ENCODE assay signal across 11 mouse cellular contexts in genomic region chr2:76248242-76248641, GRCm38 (mm10).
"Had no signal": no experiment of that assay in that cellular context is flagged by ENCODE, and none has a peak within 500 bp of the region (broad histone marks: within the 10 kb centered on the region; RNA-seq: fewer than 3 reads in every experiment).

No protein-coding gene starts in this region.

- H3K9ac ChIP-seq: liver, embryonic 13.5 days had no signal

- DNase-seq: kidney, adult 8-10 months; kidney, postnatal 36 days; left cerebral cortex, postnatal 4 days; liver, embryonic 13.5 days; lung, adult 2 months; lung, postnatal 14 days; lung, postnatal 4 days; midbrain, embryonic 14.5 days; thymus, postnatal 25 days had no signal

- H3K4me2 ChIP-seq: liver, embryonic 13.5 days; midbrain, embryonic 11.5 days had no signal

- H3K27ac ChIP-seq: liver, embryonic 13.5 days had no signal

- H3K27me3 ChIP-seq: liver, embryonic 13.5 days had no signal

- ATAC-seq: intestine, postnatal 0 days had no signal

- H3K9me3 ChIP-seq: liver, embryonic 13.5 days had no signal

- H3K4me3 ChIP-seq: liver, embryonic 13.5 days had no signal

- H3K4me1 ChIP-seq: liver, embryonic 13.5 days had no signal

- H3K36me3 ChIP-seq: liver, embryonic 13.5 days had no signal
